Mouse (Mus musculus) forebrain, embryonic 10.5 days (tissue): ENCODE measurements around the gene Psmc1. TPM values are rescaled to one million over a fixed set of nuclear protein-coding genes. Genes with fewer than 3 reads are reported as not detected.

ENCODE experiments used
- DNase-seq: peaks from one replicate; pipeline ENCODE4 v3.0.0-alpha.2; 2017; ENCODE audit warnings: low spot score; ENCODE audit errors: extremely low spot score
- H3K27ac ChIP-seq: fragments of 300-500 bp; sonication (generic); 2 replicates; pipeline ENCODE4 v1.5.1; 2016; ENCODE audit warnings: mild to moderate bottlenecking
- H3K27me3 ChIP-seq: fragments of 300-500 bp; sonication (generic); 2 replicates; pipeline ENCODE4 v1.6.1; 2016; ENCODE audit warnings: mild to moderate bottlenecking; ENCODE audit not compliant: poor library complexity, severe bottlenecking
- H3K36me3 ChIP-seq: fragments of 300-500 bp; sonication (generic); replicated peaks from 2 replicates; pipeline ENCODE4 v1.6.1; 2016; ENCODE audit warnings: mild to moderate bottlenecking, moderate library complexity
- H3K4me1 ChIP-seq: fragments of 300-500 bp; sonication (generic); 2 replicates; pipeline ENCODE4 v1.6.1; 2016
- H3K4me3 ChIP-seq: fragments of 300-500 bp; sonication (generic); 2 replicates; pipeline ENCODE4 v1.5.1; 2016; ENCODE audit warnings: mild to moderate bottlenecking, moderate library complexity
- H3K9me3 ChIP-seq: fragments of 300-500 bp; sonication (generic); 2 replicates; pipeline ENCODE4 v1.6.1; 2016; ENCODE audit warnings: mild to moderate bottlenecking, moderate library complexity
- WGBS: fragments of 180-500 bp; shearing (Covaris S2); methylation state at CpG from one replicate; pipeline ENCODE4 v1.1.7; 2016; 5-methylcytosine and 5-hydroxymethylcytosine counted together
- polyA plus RNA-seq: library from polyadenylated mRNA; unstranded; fragments of >200 nt; fragmentation: Nextera tagmentation; extraction: Ambion mirVana; gene quantifications from 2 replicates; pipeline ENCODE4 v1.2.1, GENCODE M21; 2016

Gene Psmc1
- polyA plus RNA-seq: 414 and 431 TPM in 2 replicates

- peak; percentile 86 for DNase-seq
Measured at GRCm38 (mm10) chr12:100109986-100110696, at the start of gene Psmc1. Gene Psmc1, plus strand, starts transcription at chr12:100110154.

GRCm38 (mm10) chr12:100061071-100061470 is 48.9 kb upstream of the Psmc1 start:
- H3K27ac ChIP-seq: no peak overlapping the region
- no peaks in the 10 kb centered on the region for H3K36me3 ChIP-seq
- no peaks in the 10 kb centered on the region for H3K27me3 ChIP-seq
- H3K4me1 ChIP-seq: no peaks in the 10 kb centered on the region
- no peak for DNase-seq
- WGBS: 94% methylated on average over 10 of the region's 10 CpGs
- no peak overlapping the region for H3K4me3 ChIP-seq
- no peaks in the 10 kb centered on the region for H3K9me3 ChIP-seq

More at GRCm38 (mm10) chr12:100109986-100110696, at the start of gene Psmc1:
- WGBS: under 1% methylated on average over 58 of the region's 58 CpGs
- Histone ChIP-seq H3K4me3 (peak within 1 kb of the TSS; percentile 91), H3K9me3 (no peaks in the 10 kb centered on the region), H3K36me3 (peaks cover 38% of the 10 kb centered on the region), H3K27ac (peak within 1 kb of the TSS; percentile 94), H3K27me3 (no peaks in the 10 kb centered on the region), H3K4me1 (peaks cover 34% of the 10 kb centered on the region)

GRCm38 (mm10) chr12:100061826-100062225 is 48.1 kb upstream of the Psmc1 start:
- no peaks in the 10 kb centered on the region for H3K9me3 ChIP-seq
- no peak overlapping the region for H3K27ac ChIP-seq
- no peaks in the 10 kb centered on the region for H3K4me1 ChIP-seq
- DNase-seq: no peak
- H3K36me3 ChIP-seq: no peaks in the 10 kb centered on the region
- no peaks in the 10 kb centered on the region for H3K27me3 ChIP-seq
- H3K4me3 ChIP-seq: no peak overlapping the region

GRCm38 (mm10) chr12:100062584-100062983 is 47.4 kb upstream of the Psmc1 start:
- WGBS: 82% methylated on average over 3 of the region's 3 CpGs

GRCm38 (mm10) chr12:100065109-100065508 is 44.8 kb upstream of the Psmc1 start:
- no peaks in the 10 kb centered on the region for H3K27me3 ChIP-seq
- no peak for DNase-seq
- no peak overlapping the region for H3K4me3 ChIP-seq
- no peak overlapping the region for H3K27ac ChIP-seq
- no peaks in the 10 kb centered on the region for H3K36me3 ChIP-seq
- 67% methylated on average over 3 of the region's 3 CpGs for WGBS
- no peaks in the 10 kb centered on the region for H3K9me3 ChIP-seq
- no peaks in the 10 kb centered on the region for H3K4me1 ChIP-seq

More at GRCm38 (mm10) chr12:100062584-100062983, 47.4 kb upstream of the Psmc1 start:
- no peak overlapping the region for H3K4me3 ChIP-seq
- H3K27me3 ChIP-seq: no peaks in the 10 kb centered on the region
- H3K27ac ChIP-seq: no peak overlapping the region
- DNase-seq: no peak
- H3K36me3 ChIP-seq: no peaks in the 10 kb centered on the region
- no peaks in the 10 kb centered on the region for H3K9me3 ChIP-seq
- H3K4me1 ChIP-seq: no peaks in the 10 kb centered on the region

- WGBS: 94% methylated on average over 5 of the region's 5 CpGs
- no peak overlapping the region for H3K4me3 ChIP-seq
- no peaks in the 10 kb centered on the region for H3K4me1 ChIP-seq
- H3K9me3 ChIP-seq: no peaks in the 10 kb centered on the region
- no peaks in the 10 kb centered on the region for H3K27me3 ChIP-seq
- no peaks in the 10 kb centered on the region for H3K36me3 ChIP-seq
- no peak for DNase-seq
- no peak overlapping the region for H3K27ac ChIP-seq
Measured at GRCm38 (mm10) chr12:100067477-100067876, 42.5 kb upstream of the Psmc1 start.

- H3K27ac ChIP-seq: 0 out of 2 replicates have a peak overlapping the region, but pooled peaks have one; percentile 25
- DNase-seq: no peak
- H3K4me1 ChIP-seq: peaks cover 9% of the 10 kb centered on the region
- no peaks in the 10 kb centered on the region for H3K9me3 ChIP-seq
- H3K27me3 ChIP-seq: no peaks in the 10 kb centered on the region
- WGBS: 75% methylated on average over 4 of the region's 4 CpGs
- no peak overlapping the region for H3K4me3 ChIP-seq
- H3K36me3 ChIP-seq: no peaks in the 10 kb centered on the region
Measured at GRCm38 (mm10) chr12:100073201-100073672, 36.7 kb upstream of the Psmc1 start.

GRCm38 (mm10) chr12:100075715-100076114 is 34.2 kb upstream of the Psmc1 start:
- H3K36me3 ChIP-seq: no peaks in the 10 kb centered on the region
- H3K4me1 ChIP-seq: peaks cover 9% of the 10 kb centered on the region
- WGBS: 86% methylated on average over 4 of the region's 4 CpGs
- no peaks in the 10 kb centered on the region for H3K27me3 ChIP-seq
- H3K27ac ChIP-seq: no peak overlapping the region
- no peak for DNase-seq
- no peak overlapping the region for H3K4me3 ChIP-seq
- H3K9me3 ChIP-seq: no peaks in the 10 kb centered on the region

GRCm38 (mm10) chr12:100079636-100080286 is 30.2 kb upstream of the Psmc1 start:
- no peaks in the 10 kb centered on the region for H3K36me3 ChIP-seq
- peaks cover 10% of the 10 kb centered on the region for H3K4me1 ChIP-seq
- H3K27me3 ChIP-seq: no peaks in the 10 kb centered on the region
- no peaks in the 10 kb centered on the region for H3K9me3 ChIP-seq
- DNase-seq: no peak
- WGBS: 88% methylated on average over 8 of the region's 8 CpGs
- H3K27ac ChIP-seq: no peak overlapping the region
- no peak overlapping the region for H3K4me3 ChIP-seq

GRCm38 (mm10) chr12:100088026-100088425 is 21.9 kb upstream of the Psmc1 start:
- DNase-seq: no peak
- H3K36me3 ChIP-seq: no peaks in the 10 kb centered on the region
- WGBS: 90% methylated on average over 3 of the region's 3 CpGs
- no peaks in the 10 kb centered on the region for H3K9me3 ChIP-seq
- no peaks in the 10 kb centered on the region for H3K27me3 ChIP-seq
- no peak overlapping the region for H3K4me3 ChIP-seq
- no peak overlapping the region for H3K27ac ChIP-seq
- H3K4me1 ChIP-seq: peaks cover 10% of the 10 kb centered on the region

- no peak for DNase-seq
- Histone ChIP-seq H3K4me1 (peaks cover under 1% of the 10 kb centered on the region), H3K36me3 (no peaks in the 10 kb centered on the region), H3K9me3 (no peaks in the 10 kb centered on the region), H3K27ac (no peak overlapping the region), H3K4me3 (no peak overlapping the region), H3K27me3 (no peaks in the 10 kb centered on the region)
- WGBS: 88% methylated on average over 5 of the region's 5 CpGs
Measured at GRCm38 (mm10) chr12:100089265-100089664, 20.7 kb upstream of the Psmc1 start.

GRCm38 (mm10) chr12:100090750-100091149 is 19.2 kb upstream of the Psmc1 start:
- Histone ChIP-seq H3K36me3 (no peaks in the 10 kb centered on the region), H3K27me3 (no peaks in the 10 kb centered on the region), H3K27ac (no peak overlapping the region), H3K9me3 (no peaks in the 10 kb centered on the region), H3K4me1 (no peaks in the 10 kb centered on the region), H3K4me3 (no peak overlapping the region)
- no peak for DNase-seq
- WGBS: 85% methylated on average over 4 of the region's 4 CpGs

- 80% methylated on average over 11 of the region's 11 CpGs for WGBS
- no peaks in the 10 kb centered on the region for H3K27me3 ChIP-seq
- H3K36me3 ChIP-seq: no peaks in the 10 kb centered on the region
- no peaks in the 10 kb centered on the region for H3K4me1 ChIP-seq
- no peaks in the 10 kb centered on the region for H3K9me3 ChIP-seq
- H3K27ac ChIP-seq: no peak overlapping the region
- no peak overlapping the region for H3K4me3 ChIP-seq
- no peak for DNase-seq
Measured at GRCm38 (mm10) chr12:100093046-100093445, 16.9 kb upstream of the Psmc1 start.
